Mouse (Mus musculus) left cerebral cortex, postnatal 10 days (tissue): ENCODE measurements around the gene Il11ra1. TPM values are rescaled to one million over a fixed set of nuclear protein-coding genes. Genes with fewer than 3 reads are reported as not detected.
"Not testable (repeated sequence)": the region's sequence is repeated elsewhere in the genome, so short reads cannot be mapped to it uniquely, and the experiment has no call there.

Source experiments
- DNase-seq, 2 experiments: peaks; one replicate each; pipeline ENCODE4 v3.0.0; 2021 to 2022; ENCODE audit warnings: low spot score in 2 of 2, mixed read lengths in 1 of 2; ENCODE audit errors: extremely low spot score in 1 of 2
- intact Hi-C: fragments of 180-260 bp; cut with DNase I; formaldehyde crosslinking; loops from one replicate; pipeline ENCODE4 v1.15.1; 2025
- total RNA-seq, 2 experiments: library from RNA; stranded (reverse); gene quantifications; 2 replicates each; pipeline ENCODE4 v1.2.3; 2021

Gene Il11ra1
- total RNA-seq, 2 experiments from 2014 or later: 19.1 to 24.3 TPM

- DNase-seq, intact Hi-C loops: not testable (repeated sequence)
Measured at GRCm38 (mm10) chr4:41702226-41702625, 2.4 kb downstream of the Il11ra1 start.

GRCm38 (mm10) chr4:41704651-41705050 is 4.9 kb downstream of the Il11ra1 start:
- intact Hi-C loops: loop anchor here (5.0 kb wide), 1 partner anchor 97 kb away; no protein-coding TSS in a partner anchor
- DNase-seq: peak in 1 of 2 experiments; percentile 35

GRCm38 (mm10) chr4:41705922-41706754 is 6.3 kb downstream of the Il11ra1 start:
- peak in 1 of 2 experiments; percentile 58 for DNase-seq
- intact Hi-C loops: loop anchor here (5.0 kb wide), 1 partner anchor 99 kb away; no protein-coding TSS in a partner anchor

- DNase-seq: peak; percentile 66 to 77
- intact Hi-C loops: loop anchor here (5.0 kb wide), 1 partner anchor 100 kb away; no protein-coding TSS in a partner anchor
Measured at GRCm38 (mm10) chr4:41707011-41707535, 7.3 kb downstream of the Il11ra1 start.

GRCm38 (mm10) chr4:41708192-41708745 is 8.5 kb downstream of the Il11ra1 start:
- intact Hi-C loops: loop anchor here (2.0 to 5.0 kb wide), 2 partner anchors 101 to 239 kb away; no protein-coding TSS in a partner anchor
- peak; percentile 9 to 69 for DNase-seq

- intact Hi-C loops: no loop called here
- peak in 1 of 2 experiments; percentile 9 for DNase-seq
Measured at GRCm38 (mm10) chr4:41710229-41710628, 10.4 kb downstream of the Il11ra1 start.

GRCm38 (mm10) chr4:41711705-41712375 is 12.1 kb downstream of the Il11ra1 start:
- intact Hi-C loops: no loop called here
- peak in 1 of 2 experiments; percentile 46 for DNase-seq

- peak in 1 of 2 experiments; percentile 48 for DNase-seq
- intact Hi-C loops: no loop called here
Measured at GRCm38 (mm10) chr4:41712421-41713196, 12.8 kb downstream of the Il11ra1 start.

- peak; percentile 63 to 88 for DNase-seq
- intact Hi-C loops: no loop called here
Measured at GRCm38 (mm10) chr4:41713197-41714067, 13.6 kb downstream of the Il11ra1 start, which contains the start of gene Rpp25l. TSS of gene Rpp25l (minus strand) at chr4:41713534.

- DNase-seq: peak; percentile 77 to 78
- intact Hi-C loops: no loop called here
Measured at GRCm38 (mm10) chr4:41714276-41714675, 14.5 kb downstream of the Il11ra1 start.

GRCm38 (mm10) chr4:41715082-41715481 is 15.3 kb downstream of the Il11ra1 start:
- intact Hi-C loops: no loop called here
- no peak for DNase-seq

GRCm38 (mm10) chr4:41715596-41715995 is 15.8 kb downstream of the Il11ra1 start:
- peak in 1 of 2 experiments; percentile 36 for DNase-seq
- intact Hi-C loops: no loop called here

GRCm38 (mm10) chr4:41716834-41717233 is 17.0 kb downstream of the Il11ra1 start:
- intact Hi-C loops: no loop called here

GRCm38 (mm10) chr4:41722918-41723351 is 23.1 kb downstream of the Il11ra1 start, which contains the start of gene Dctn3:
TSS of gene Dctn3 (minus strand) at chr4:41723170.
- DNase-seq: peak; percentile 92 to 96
- intact Hi-C loops: no loop called here

More at GRCm38 (mm10) chr4:41716834-41717233, 17.0 kb downstream of the Il11ra1 start:
- peak in 1 of 2 experiments; percentile 17 for DNase-seq

GRCm38 (mm10) chr4:41726826-41727621 is 27.2 kb downstream of the Il11ra1 start:
- no peak for DNase-seq

GRCm38 (mm10) chr4:41731052-41731765 is 31.4 kb downstream of the Il11ra1 start, which contains the start of gene Arid3c:
TSS of gene Arid3c (minus strand) at chr4:41731142.
- intact Hi-C loops: no loop called here
- DNase-seq: no peak

More at GRCm38 (mm10) chr4:41726826-41727621, 27.2 kb downstream of the Il11ra1 start:
- intact Hi-C loops: no loop called here
